Mouse (Mus musculus): ENCODE data around the gene Tent5c. TPM values are rescaled to one million over a fixed set of nuclear protein-coding genes. Genes with fewer than 3 reads are reported as not detected.

The Tent5c gene
- polyA plus RNA-seq, 2 experiments = 44.1 to 73.8 TPM

DNA sequence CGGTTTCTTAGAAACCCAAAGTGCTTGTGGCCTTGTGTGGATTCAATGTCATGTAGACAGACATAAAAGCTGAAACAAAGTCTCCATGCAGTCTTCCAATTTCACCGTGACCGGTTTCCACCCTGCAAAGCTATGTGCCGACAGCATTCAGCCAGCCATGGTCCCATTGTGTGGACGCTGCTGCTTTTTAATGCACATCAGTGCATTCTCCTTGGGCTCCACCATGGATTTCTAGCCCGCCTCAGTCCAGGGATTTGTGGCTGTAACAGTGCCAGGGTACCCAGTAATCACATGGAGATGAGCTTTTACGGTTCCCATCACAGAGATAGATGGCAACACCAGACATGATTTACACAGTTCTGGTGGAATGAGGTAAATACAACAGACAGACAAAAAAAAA is 14.6 kb downstream of the Tent5c start:
- Histone ChIP-seq H3K4me1 (replicated peaks; ENCODE audit: control insufficient read depth in 2 of 2, insufficient read depth in 2 of 2, low read length in 1 of 2) (peaks cover under 1 to 8% of the 10 kb centered on the region in 2 experiments; a peak in 3 of 4 replicates), H3K4me2 (ENCODE audit: low read depth) (no peak overlapping the region), H3K27me3 (ENCODE audit: control insufficient read depth, insufficient read depth, low read length) (no peaks in the 10 kb centered on the region), H3K36me3 (replicated peaks; ENCODE audit: control insufficient read depth, insufficient read depth, low read depth) (peaks cover 46% of the 10 kb centered on the region), H3K27ac (no peak overlapping the region), H3K9ac (replicated peaks) (no peak overlapping the region), H3K9me3 (ENCODE audit: control insufficient read depth, low read length) (no peaks in the 10 kb centered on the region), H3K4me3 (ENCODE audit: insufficient read depth in 1 of 2, low read depth in 2 of 2, low read length in 2 of 2) (no peak overlapping the region)
- WGBS (ENCODE audit: insufficient replicate concordance) = 91% methylated on average over 7 of the region's 7 CpGs
- no peak for ATAC-seq (ENCODE audit: insufficient read depth)
- TF ChIP-seq EP300 (IDR thresholded peaks at IDR 0.05; ENCODE audit: low read depth) (no peak), CTCF (IDR thresholded peaks at IDR 0.05; ENCODE audit: low read depth) (no peak)
- DNase-seq (ENCODE audit: low read depth in 3 of 3, low spot score in 3 of 3) = no peak

DNA sequence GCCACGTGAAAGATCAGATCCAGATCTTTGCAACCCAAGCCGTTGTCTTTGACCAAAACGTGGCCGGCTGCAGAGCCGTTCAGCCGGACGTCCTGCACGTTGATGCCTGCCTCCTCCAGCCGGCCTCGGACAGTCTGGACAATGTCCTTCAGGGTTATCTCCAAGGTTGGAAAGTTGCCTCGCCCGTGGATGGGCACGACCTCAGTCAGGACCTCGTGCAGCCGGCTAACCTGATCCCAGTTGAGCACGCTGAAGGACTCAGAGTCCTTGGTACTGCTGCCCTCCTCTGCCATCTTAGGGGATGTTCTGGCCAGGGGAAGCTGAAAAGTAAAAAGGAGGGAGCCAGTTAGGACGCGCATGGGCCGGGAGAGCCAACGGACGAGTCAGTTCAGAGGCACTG is 16.0 kb downstream of the Tent5c start:
- ATAC-seq (ENCODE audit: insufficient read depth) = no peak
- H3K9ac ChIP-seq (replicated peaks) = no peak overlapping the region
- 88% methylated on average over 21 of the region's 21 CpGs for WGBS (ENCODE audit: insufficient replicate concordance)
- TF ChIP-seq EP300 (IDR thresholded peaks at IDR 0.05; ENCODE audit: low read depth) (no peak), CTCF (IDR thresholded peaks at IDR 0.05; ENCODE audit: low read depth) (no peak)
- no peaks in the 10 kb centered on the region for H3K9me3 ChIP-seq (ENCODE audit: control insufficient read depth, low read length)
- no peaks in the 10 kb centered on the region for H3K4me1 ChIP-seq (replicated peaks; ENCODE audit: control insufficient read depth in 2 of 2, insufficient read depth in 2 of 2, low read length in 1 of 2)
- H3K27ac ChIP-seq = no peak overlapping the region
- H3K36me3 ChIP-seq (replicated peaks; ENCODE audit: control insufficient read depth, insufficient read depth, low read depth) = peaks cover 50% of the 10 kb centered on the region
- no peak for DNase-seq (ENCODE audit: low read depth in 3 of 3, low spot score in 3 of 3)
- H3K27me3 ChIP-seq (ENCODE audit: control insufficient read depth, insufficient read depth, low read length) = no peaks in the 10 kb centered on the region
- no peak overlapping the region for H3K4me2 ChIP-seq (ENCODE audit: low read depth)
- H3K4me3 ChIP-seq (ENCODE audit: insufficient read depth in 1 of 2, low read depth in 2 of 2, low read length in 2 of 2) = no peak overlapping the region

- H3K36me3 ChIP-seq (replicated peaks; ENCODE audit: control insufficient read depth, insufficient read depth, low read depth) = peaks cover 64% of the 10 kb centered on the region
- no peaks in the 10 kb centered on the region for H3K9me3 ChIP-seq (ENCODE audit: control insufficient read depth, low read length)
- H3K27ac ChIP-seq = no peak overlapping the region
- no peak for DNase-seq (ENCODE audit: low read depth in 3 of 3, low spot score in 3 of 3)
- no peak overlapping the region for H3K4me2 ChIP-seq (ENCODE audit: low read depth)
- no peak overlapping the region for H3K4me3 ChIP-seq (ENCODE audit: insufficient read depth in 1 of 2, low read depth in 2 of 2, low read length in 2 of 2)
- no peaks in the 10 kb centered on the region for H3K4me1 ChIP-seq (replicated peaks; ENCODE audit: control insufficient read depth in 2 of 2, insufficient read depth in 2 of 2, low read length in 1 of 2)
- H3K9ac ChIP-seq (replicated peaks) = no peak overlapping the region
- no peak for ATAC-seq (ENCODE audit: insufficient read depth)
- TF ChIP-seq CTCF (IDR thresholded peaks at IDR 0.05; ENCODE audit: low read depth) (no peak), EP300 (IDR thresholded peaks at IDR 0.05; ENCODE audit: low read depth) (no peak)
- no peaks in the 10 kb centered on the region for H3K27me3 ChIP-seq (ENCODE audit: control insufficient read depth, insufficient read depth, low read length)
- WGBS (ENCODE audit: insufficient replicate concordance) = 74% methylated on average over 3 of the region's 3 CpGs
These were observed 18.2 kb downstream of the Tent5c start for GRCm38 (mm10) chr3:100470902-100471301.

- Histone ChIP-seq H3K27me3 (ENCODE audit: control insufficient read depth, insufficient read depth, low read length) (no peaks in the 10 kb centered on the region), H3K36me3 (replicated peaks; ENCODE audit: control insufficient read depth, insufficient read depth, low read depth) (peaks cover 67% of the 10 kb centered on the region), H3K4me1 (replicated peaks; ENCODE audit: control insufficient read depth in 2 of 2, insufficient read depth in 2 of 2, low read length in 1 of 2) (no peaks in the 10 kb centered on the region), H3K4me2 (ENCODE audit: low read depth) (no peak overlapping the region), H3K4me3 (ENCODE audit: insufficient read depth in 1 of 2, low read depth in 2 of 2, low read length in 2 of 2) (no peak overlapping the region), H3K9ac (replicated peaks) (no peak overlapping the region), H3K27ac (no peak overlapping the region), H3K9me3 (ENCODE audit: control insufficient read depth, low read length) (no peaks in the 10 kb centered on the region)
- TF ChIP-seq EP300 (IDR thresholded peaks at IDR 0.05; ENCODE audit: low read depth) (no peak), CTCF (IDR thresholded peaks at IDR 0.05; ENCODE audit: low read depth) (no peak)
- DNase-seq (ENCODE audit: low read depth in 3 of 3, low spot score in 3 of 3) = no peak
- ATAC-seq (ENCODE audit: insufficient read depth) = no peak
- 77% methylated on average over 3 of the region's 3 CpGs for whole genome bisulfite sequencing (ENCODE audit: insufficient replicate concordance)
These were observed 19.0 kb downstream of the Tent5c start for GRCm38 (mm10) chr3:100470101-100470500.

- TF ChIP-seq CTCF (IDR thresholded peaks at IDR 0.05; ENCODE audit: low read depth) = no peak
- no peak for TF ChIP-seq EP300 (IDR thresholded peaks at IDR 0.05; ENCODE audit: low read depth)
- Histone ChIP-seq H3K36me3 (replicated peaks; ENCODE audit: control insufficient read depth, insufficient read depth, low read depth) (peaks cover 44% of the 10 kb centered on the region), H3K27me3 (ENCODE audit: control insufficient read depth, insufficient read depth, low read length) (no peaks in the 10 kb centered on the region), H3K9me3 (ENCODE audit: control insufficient read depth, low read length) (no peaks in the 10 kb centered on the region), H3K4me2 (ENCODE audit: low read depth) (no peak overlapping the region), H3K4me3 (ENCODE audit: insufficient read depth in 1 of 2, low read depth in 2 of 2, low read length in 2 of 2) (no peak overlapping the region), H3K27ac (no peak overlapping the region), H3K4me1 (replicated peaks; ENCODE audit: control insufficient read depth in 2 of 2, insufficient read depth in 2 of 2, low read length in 1 of 2) (no peaks in the 10 kb centered on the region), H3K9ac (replicated peaks) (no peak overlapping the region)
- WGBS (ENCODE audit: insufficient replicate concordance) = 67% methylated on average over 4 of the region's 4 CpGs
- ATAC-seq (ENCODE audit: insufficient read depth) (no peak), DNase-seq (ENCODE audit: low read depth in 3 of 3, low spot score in 3 of 3) (no peak)
These were observed 22.6 kb downstream of the Tent5c start for GRCm38 (mm10) chr3:100466551-100466950.

Data from liver, embryonic 14.5 days (tissue).